Mouse (Mus musculus) kidney, embryonic 14.5 days (tissue): ENCODE measurements at regions not wholly inside any gene's neighbourhood (a gene's known extent, or its start where the extent isn't known, plus 50 kb on each side); places are given as distances from the start of the nearest gene placed in this dataset.
A peak's percentile ranks its signal among the peaks of the same experiment; 100 is the strongest.

Experiments used
- ATAC-seq: fragments of 200-750 bp; cut with Nextera tagmentation; 2 replicates; pipeline ENCODE4 v1.8.0; 2017; ENCODE audit warnings: moderate number of reproducible peaks, mild to moderate bottlenecking, moderate TSS enrichment, moderate library complexity; ENCODE audit not compliant: low FRiP score, low TSS enrichment
- H3K27ac ChIP-seq: fragments of 300-500 bp; sonication (generic); 2 replicates; pipeline ENCODE4 v1.5.1; 2014; ENCODE audit warnings: low read depth, mild to moderate bottlenecking, low read length, moderate library complexity, mixed read lengths
- H3K27me3 ChIP-seq: fragments of 300-500 bp; sonication (generic); 2 replicates; pipeline ENCODE4 v1.6.1; 2014; ENCODE audit warnings: mild to moderate bottlenecking, low read length; ENCODE audit not compliant: control insufficient read depth, insufficient read depth
- H3K36me3 ChIP-seq: fragments of 300-500 bp; sonication (generic); 2 replicates; pipeline ENCODE4 v1.6.1; 2014; ENCODE audit warnings: low read length, mixed read lengths; ENCODE audit not compliant: control insufficient read depth, insufficient read depth
- H3K4me1 ChIP-seq: fragments of 300-500 bp; sonication (generic); 2 replicates; pipeline ENCODE4 v1.6.1; 2014; ENCODE audit warnings: low read length, mixed read lengths; ENCODE audit not compliant: control insufficient read depth, insufficient read depth
- H3K4me2 ChIP-seq: fragments of 300-500 bp; sonication (generic); replicated peaks from 2 replicates; pipeline ENCODE4 v1.6.1; 2014; ENCODE audit warnings: low read depth, mild to moderate bottlenecking, low read length
- H3K4me3 ChIP-seq: fragments of 300-500 bp; sonication (generic); 2 replicates; pipeline ENCODE4 v1.5.1; 2014; ENCODE audit warnings: mild to moderate bottlenecking, low read length
- H3K9ac ChIP-seq: fragments of 300-500 bp; sonication (generic); 2 replicates; pipeline ENCODE4 v1.6.1; 2014; ENCODE audit warnings: low read depth, mild to moderate bottlenecking, low read length, moderate library complexity
- H3K9me3 ChIP-seq: fragments of 300-500 bp; sonication (generic); 2 replicates; pipeline ENCODE4 v1.6.1; 2016; ENCODE audit warnings: low read length; ENCODE audit not compliant: control insufficient read depth
- WGBS: fragments of 180-500 bp; shearing (Covaris S2); extraction: QIAGEN DNeasy Blood & Tissue Kit; methylation state at CpG from one replicate; pipeline ENCODE4 v1.1.7; 2014; 5-methylcytosine and 5-hydroxymethylcytosine counted together

DNA sequence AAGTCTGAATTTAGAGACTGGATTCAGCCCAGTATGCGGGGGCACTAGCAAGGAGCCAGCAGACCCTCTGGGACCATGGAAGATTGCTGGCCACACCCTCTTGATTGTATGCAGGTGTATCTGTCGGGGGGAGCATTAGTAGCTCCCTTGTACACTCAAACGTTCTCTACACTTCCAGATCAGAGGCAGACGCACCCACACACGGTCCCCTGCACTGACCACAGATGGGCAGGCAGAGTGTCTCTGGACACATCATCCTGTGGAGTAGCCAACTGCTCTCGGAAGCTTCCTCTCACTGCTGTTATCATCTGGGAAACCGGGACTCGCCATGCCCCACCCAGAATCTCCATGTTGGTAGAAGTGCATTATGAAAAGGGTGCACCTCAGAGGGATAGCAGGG lies 176.7 kb downstream of the Mycn start:
- Histone ChIP-seq H3K27ac (no peak overlapping the region), H3K36me3 (no peaks in the 10 kb centered on the region), H3K9ac (no peak overlapping the region), H3K4me3 (no peak overlapping the region), H3K9me3 (no peaks in the 10 kb centered on the region), H3K27me3 (no peaks in the 10 kb centered on the region), H3K4me2 (no peak overlapping the region), H3K4me1 (peaks cover 7% of the 10 kb centered on the region; the same call in 1 of the 2 replicates)
- 68% methylated on average over 8 of the region's 8 CpGs for WGBS
- ATAC-seq = peak; percentile 36; the same call in 1 of the 2 replicates

DNA sequence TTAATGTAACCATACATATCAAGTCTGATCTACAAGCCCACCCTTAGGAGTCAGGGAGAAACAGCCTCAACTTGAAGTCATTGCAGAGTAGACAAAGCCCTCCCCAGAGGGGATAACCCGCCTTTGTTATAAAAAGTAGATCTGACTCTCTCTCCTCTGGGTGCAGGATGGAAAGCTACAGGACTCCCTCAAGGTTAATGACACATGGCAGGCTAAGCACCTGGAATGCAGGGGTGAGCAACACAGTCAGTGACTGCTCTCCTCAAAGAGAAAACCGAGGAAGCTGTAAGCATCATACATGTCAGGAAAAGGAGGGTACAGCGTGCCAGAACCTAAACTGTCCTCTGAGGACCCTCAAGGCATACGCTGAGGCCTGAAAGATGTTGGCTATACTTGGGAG lies 177.1 kb downstream of the Mycn start:
- H3K36me3 ChIP-seq = no peaks in the 10 kb centered on the region
- H3K4me1 ChIP-seq = peaks cover 7% of the 10 kb centered on the region; the same call in 1 of the 2 replicates
- H3K27me3 ChIP-seq = no peaks in the 10 kb centered on the region
- no peak overlapping the region for H3K9ac ChIP-seq
- peak; percentile 39; the same call in 1 of the 2 replicates for ATAC-seq
- no peak overlapping the region for H3K4me2 ChIP-seq
- no peaks in the 10 kb centered on the region for H3K9me3 ChIP-seq
- H3K27ac ChIP-seq = no peak overlapping the region
- H3K4me3 ChIP-seq = no peak overlapping the region
- WGBS = 57% methylated on average over 4 of the region's 4 CpGs

DNA sequence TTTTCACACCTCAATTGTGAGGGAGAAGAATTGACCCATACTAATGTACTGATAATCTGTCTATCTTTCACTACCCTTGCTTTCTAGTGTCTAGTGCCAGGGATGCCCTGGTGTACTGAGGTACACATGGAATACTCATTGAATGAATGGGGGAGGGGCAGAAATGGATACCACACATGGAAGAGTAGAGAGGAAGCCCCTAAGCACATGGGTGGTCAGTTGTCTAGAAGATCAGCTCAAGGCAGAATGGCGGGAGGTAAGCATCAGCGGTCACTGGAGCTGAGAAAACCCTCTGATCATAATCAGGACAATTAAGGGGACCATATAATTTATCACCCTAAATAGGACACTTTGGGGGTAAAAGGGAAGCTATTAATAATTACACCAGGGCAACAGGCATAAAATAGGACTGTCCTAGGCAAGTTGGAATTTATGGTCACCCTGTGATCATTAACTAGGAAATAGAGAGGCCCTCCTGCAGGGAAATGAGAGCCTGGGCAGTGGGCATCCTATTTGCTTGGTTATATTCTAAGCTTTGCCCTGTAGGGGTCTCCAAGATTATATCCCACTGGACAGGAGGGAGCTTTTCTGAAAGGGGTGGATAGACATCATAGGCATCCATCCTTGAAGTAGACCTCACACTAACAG lies 185.3 kb downstream of the Mycn start:
- Histone ChIP-seq H3K27ac (no peak overlapping the region), H3K36me3 (no peaks in the 10 kb centered on the region), H3K9me3 (no peaks in the 10 kb centered on the region), H3K27me3 (no peaks in the 10 kb centered on the region; the same call in 1 of the 2 replicates), H3K4me1 (0 out of 2 replicates have a peak, but pooled peaks cover 3% of the 10 kb centered on the region), H3K4me2 (no peak overlapping the region), H3K4me3 (no peak overlapping the region), H3K9ac (no peak overlapping the region)
- peak; percentile 93 for ATAC-seq
- WGBS = 14% methylated on average over 2 of the region's 2 CpGs

DNA sequence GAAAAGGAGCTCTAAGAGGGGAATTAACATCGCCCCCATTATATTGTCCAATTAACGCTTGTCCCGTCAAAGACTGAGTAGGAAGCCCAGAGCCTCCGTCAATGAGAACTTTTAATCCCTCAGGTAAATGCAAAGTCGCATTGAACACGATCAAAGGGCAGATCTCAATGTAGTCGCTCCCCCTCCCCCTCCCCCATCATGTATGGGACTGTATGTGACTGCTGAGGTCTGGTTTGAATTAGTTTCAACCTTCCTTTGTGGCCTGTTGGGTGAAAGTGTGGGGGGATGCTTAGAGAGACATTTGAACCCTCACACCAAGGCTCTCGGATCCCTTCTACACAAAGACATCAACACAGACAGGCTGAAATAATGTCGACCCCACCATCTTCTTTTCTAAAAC lies 187.9 kb downstream of the Mycn start:
- ATAC-seq = no peak
- 42% methylated on average over 9 of the region's 9 CpGs for WGBS
- no peak overlapping the region for H3K27ac ChIP-seq
- no peak overlapping the region for H3K9ac ChIP-seq
- no peak overlapping the region for H3K4me2 ChIP-seq
- H3K4me1 ChIP-seq = 0 out of 2 replicates have a peak, but pooled peaks cover 3% of the 10 kb centered on the region
- H3K36me3 ChIP-seq = no peaks in the 10 kb centered on the region
- H3K9me3 ChIP-seq = no peaks in the 10 kb centered on the region
- H3K4me3 ChIP-seq = no peak overlapping the region
- H3K27me3 ChIP-seq = no peaks in the 10 kb centered on the region; the same call in 1 of the 2 replicates

DNA sequence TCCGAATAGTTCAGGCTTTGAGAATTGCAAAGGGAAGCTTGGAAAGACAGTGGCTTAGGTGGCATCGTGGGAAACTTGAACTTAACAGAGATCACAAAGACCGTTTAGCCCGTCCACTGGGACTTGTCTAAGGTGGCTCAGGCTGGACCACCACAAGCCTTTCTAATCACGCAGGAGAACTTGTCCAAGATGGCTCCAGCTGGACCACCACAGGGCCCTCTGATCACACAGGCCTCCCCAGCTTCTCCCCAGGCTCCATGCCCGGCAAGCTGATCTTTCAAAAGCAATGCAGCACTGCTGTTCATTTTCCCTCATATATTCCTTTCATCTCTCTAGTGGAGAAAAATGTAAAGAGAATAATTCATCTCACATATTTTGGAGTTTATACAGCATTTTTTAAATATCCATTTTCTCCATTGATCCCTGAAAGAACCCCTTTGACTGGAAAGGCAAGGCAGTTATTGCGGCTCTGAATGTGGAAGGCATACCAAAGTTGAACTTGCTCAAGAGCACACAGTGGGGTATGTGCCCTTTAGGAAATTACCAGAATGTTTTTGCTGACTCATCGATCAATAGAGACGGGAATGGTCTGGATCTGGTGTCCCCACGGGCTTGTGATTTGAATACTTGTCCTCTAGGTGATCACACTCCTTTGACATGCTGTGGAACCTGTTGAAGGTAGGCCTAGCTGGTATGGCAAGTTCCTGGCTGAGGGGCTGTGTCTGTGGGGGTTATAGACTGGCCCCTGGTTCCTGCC lies 189.9 kb downstream of the Mycn start:
- Histone ChIP-seq H3K27ac (no peak overlapping the region), H3K4me3 (no peak overlapping the region), H3K27me3 (no peaks in the 10 kb centered on the region; the same call in 1 of the 2 replicates), H3K4me1 (0 out of 2 replicates have a peak, but pooled peaks cover 3% of the 10 kb centered on the region), H3K4me2 (no peak overlapping the region), H3K9ac (no peak overlapping the region), H3K9me3 (no peaks in the 10 kb centered on the region), H3K36me3 (no peaks in the 10 kb centered on the region)
- ATAC-seq = no peak
- WGBS = 92% methylated on average over 10 of the region's 10 CpGs

DNA sequence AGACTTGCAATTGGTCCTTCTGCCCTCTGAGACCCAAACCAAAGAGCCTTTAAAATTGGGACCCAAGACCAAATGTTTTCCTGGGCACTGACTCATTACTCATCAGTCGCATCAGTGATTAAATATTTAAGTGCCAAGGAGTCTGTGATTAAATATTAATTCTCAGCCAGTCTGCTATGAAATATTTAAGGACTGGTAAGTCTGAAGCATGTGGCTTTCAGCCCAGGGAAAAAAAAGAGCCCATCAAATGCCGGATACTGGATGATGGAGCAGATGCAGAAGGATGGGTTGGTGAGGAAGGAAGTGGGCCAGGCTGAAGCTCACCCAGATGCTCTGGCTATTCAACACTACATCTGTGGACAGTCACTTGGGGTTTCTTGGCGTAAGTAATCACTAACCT lies 192.0 kb downstream of the Mycn start:
- H3K4me1 ChIP-seq = no peaks in the 10 kb centered on the region
- H3K4me3 ChIP-seq = no peak overlapping the region
- H3K36me3 ChIP-seq = no peaks in the 10 kb centered on the region
- H3K27ac ChIP-seq = no peak overlapping the region
- H3K4me2 ChIP-seq = no peak overlapping the region
- ATAC-seq = no peak
- 86% methylated on average over 3 of the region's 3 CpGs for WGBS
- no peaks in the 10 kb centered on the region for H3K9me3 ChIP-seq
- no peak overlapping the region for H3K9ac ChIP-seq
- H3K27me3 ChIP-seq = no peaks in the 10 kb centered on the region; the same call in 1 of the 2 replicates

DNA sequence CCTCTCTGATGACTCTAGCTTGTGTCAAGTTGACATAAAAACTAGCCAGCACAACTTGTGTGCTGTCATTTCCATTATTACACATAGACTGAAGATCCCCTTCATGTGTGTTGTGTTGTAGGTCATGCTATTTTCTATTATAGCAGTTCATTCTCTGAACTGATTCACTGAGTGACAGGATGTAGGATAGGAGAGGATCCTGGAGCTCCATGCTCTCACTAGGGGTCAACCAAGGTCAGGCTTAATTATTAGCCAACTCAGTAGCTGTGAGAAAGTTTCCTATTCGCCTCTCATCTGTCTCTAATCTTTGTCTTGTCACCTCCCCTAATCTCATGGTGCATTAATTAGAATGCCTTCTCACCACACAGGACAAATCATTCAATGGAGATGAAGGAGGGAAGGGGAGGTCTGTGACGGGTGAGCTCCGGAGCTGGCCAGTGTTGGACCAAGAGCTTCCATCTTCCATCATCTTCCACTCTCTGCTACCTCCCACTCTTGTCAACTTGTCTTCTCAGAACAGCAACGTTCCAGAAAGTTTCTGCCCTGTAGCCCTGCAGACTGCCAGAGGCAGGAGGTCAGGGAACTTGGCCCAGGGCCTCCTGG lies 194.8 kb downstream of the Mycn start:
- Histone ChIP-seq H3K4me1 (no peaks in the 10 kb centered on the region), H3K9me3 (no peaks in the 10 kb centered on the region)
- peak; percentile 52; the same call in 1 of the 2 replicates for ATAC-seq

DNA sequence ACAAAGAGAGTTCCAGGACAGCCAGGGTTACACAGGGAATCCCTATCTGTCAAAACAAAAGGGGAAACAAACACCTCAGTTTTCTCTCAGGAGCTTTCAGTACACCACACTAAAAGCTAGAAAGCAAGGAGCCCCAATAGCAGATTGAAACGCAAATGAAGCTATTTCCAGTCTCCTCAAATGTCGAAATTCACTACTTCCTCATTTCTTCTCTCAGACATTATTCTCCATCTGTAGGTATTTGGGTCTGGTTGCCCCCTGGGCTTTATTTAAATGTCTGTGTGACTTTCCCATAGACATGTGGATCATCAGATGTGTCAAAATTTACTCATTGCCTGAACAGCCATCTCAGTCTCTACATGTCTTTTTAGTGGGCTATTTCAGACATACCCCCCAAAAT lies 197.2 kb downstream of the Mycn start:
- Histone ChIP-seq H3K27ac (no peak overlapping the region), H3K27me3 (no peaks in the 10 kb centered on the region), H3K36me3 (no peaks in the 10 kb centered on the region), H3K4me1 (peaks cover 1% of the 10 kb centered on the region; the same call in 1 of the 2 replicates), H3K9me3 (no peaks in the 10 kb centered on the region), H3K4me2 (no peak overlapping the region), H3K9ac (no peak overlapping the region), H3K4me3 (no peak overlapping the region)
- WGBS = 74% methylated on average over 2 of the region's 2 CpGs
- no peak for ATAC-seq

More for the DNA sequence above, 194.8 kb downstream of the Mycn start:
- Histone ChIP-seq H3K9ac (no peak overlapping the region), H3K4me3 (no peak overlapping the region), H3K27ac (no peak overlapping the region), H3K4me2 (no peak overlapping the region), H3K36me3 (no peaks in the 10 kb centered on the region), H3K27me3 (no peaks in the 10 kb centered on the region)
- 59% methylated on average over 4 of the region's 4 CpGs for WGBS
